ENCODE assay signal across 15 mouse cellular contexts in genomic region chr4:138997121-138997520, GRCm38 (mm10). TPM values are rescaled to one million over a fixed set of nuclear protein-coding genes. Genes with fewer than 3 reads are reported as not detected.
A peak's percentile ranks its signal among the peaks of the same experiment; 100 is the strongest.
DNase-seq lines count a peak whose midpoint lies in the region; ATAC-seq and TF ChIP-seq lines count a peak whose summit lies in the region.
"Had no signal": no experiment of that assay in that cellular context is flagged by ENCODE, and none has a peak within 500 bp of the region (broad histone marks: within the 10 kb centered on the region; RNA-seq: fewer than 3 reads in every experiment).

No protein-coding gene starts in this region.

- 89% methylated on average over 4 of the region's 4 CpGs for WGBS in kidney, adult 2 months
- 91% methylated on average over 4 of the region's 4 CpGs for WGBS in kidney, embryonic 14.5 days

- H3K9me3 ChIP-seq in kidney, embryonic 14.5 days (ENCODE audit: control insufficient read depth, low read length) = no peaks in the 10 kb centered on the region
- H3K9me3 ChIP-seq: limb, embryonic 10.5 days had no signal

- no peak for TF ChIP-seq POLR2A in kidney, adult 2 months (IDR thresholded peaks at IDR 0.05; ENCODE audit: low read depth, low read length)
- TF ChIP-seq POLR2A in testis, adult 2 months (IDR thresholded peaks at IDR 0.05; ENCODE audit: control insufficient read depth, low read depth, low read length) = no peak

- no peaks in the 10 kb centered on the region for H3K27me3 ChIP-seq in kidney, adult 2 months (replicated peaks; ENCODE audit: control insufficient read depth, insufficient read depth, low read length)
- no peaks in the 10 kb centered on the region for H3K27me3 ChIP-seq in kidney, embryonic 14.5 days (ENCODE audit: control insufficient read depth, insufficient read depth, low read length)
- no peaks in the 10 kb centered on the region for H3K27me3 ChIP-seq in testis, adult 2 months (ENCODE audit: control insufficient read depth, insufficient read depth, low read length)

- no peak overlapping the region for H3K4me2 ChIP-seq in kidney, embryonic 14.5 days (replicated peaks; ENCODE audit: low read depth, low read length)

- H3K27ac ChIP-seq in kidney, adult 2 months (ENCODE audit: insufficient read depth, low read depth, low read length) = no peak overlapping the region
- no peak overlapping the region for H3K27ac ChIP-seq in kidney, embryonic 14.5 days (ENCODE audit: low read depth, low read length)
- no peak overlapping the region for H3K27ac ChIP-seq in testis, adult 2 months (ENCODE audit: control insufficient read depth, insufficient read depth, low read depth, low read length)
- H3K27ac ChIP-seq: limb, embryonic 10.5 days had no signal

- H3K4me1 ChIP-seq in kidney, adult 2 months (ENCODE audit: control insufficient read depth, insufficient read depth, low read length) = peaks cover 4% of the 10 kb centered on the region; the same call in 1 of the 2 replicates
- 0 out of 2 replicates have a peak, but pooled peaks cover 3% of the 10 kb centered on the region for H3K4me1 ChIP-seq in kidney, embryonic 14.5 days (ENCODE audit: control insufficient read depth, insufficient read depth, low read length)
- H3K4me1 ChIP-seq in testis, adult 2 months (ENCODE audit: control insufficient read depth, insufficient read depth, low read length) = no peaks in the 10 kb centered on the region

- H3K36me3 ChIP-seq in kidney, adult 2 months (ENCODE audit: control insufficient read depth, insufficient read depth, low read length) = no peaks in the 10 kb centered on the region; the same call in 1 of the 2 replicates
- no peaks in the 10 kb centered on the region for H3K36me3 ChIP-seq in kidney, embryonic 14.5 days (ENCODE audit: control insufficient read depth, insufficient read depth, low read length)
- H3K36me3 ChIP-seq in testis, adult 2 months (ENCODE audit: control insufficient read depth, insufficient read depth, low read length) = no peaks in the 10 kb centered on the region
- H3K36me3 ChIP-seq: limb, embryonic 10.5 days had no signal

- no peak for DNase-seq in kidney, adult 2 months
- no peak for DNase-seq in testis, postnatal 14 days (ENCODE audit: low spot score)
- DNase-seq in ZHBTc4 (ENCODE audit: low read depth, low spot score) = peak; percentile 78
- no peak for DNase-seq in cerebellum, adult 18-20 months
- no peak for DNase-seq in embryo, embryonic 11 days
- DNase-seq: adrenal gland, adult 8-10 months; heart, postnatal 36 days; lung, postnatal 14 days had no signal

- H3K4me3 ChIP-seq in kidney, adult 2 months (ENCODE audit: insufficient read depth, low read depth, low read length) = no peak overlapping the region
- no peak overlapping the region for H3K4me3 ChIP-seq in kidney, embryonic 14.5 days (ENCODE audit: low read length)
- H3K4me3 ChIP-seq in testis, adult 2 months (ENCODE audit: control insufficient read depth, low read depth, low read length) = no peak overlapping the region
- H3K4me3 ChIP-seq: erythroblast, embryonic 14.5 days; limb, embryonic 10.5 days had no signal

- peak; percentile 63 for TF ChIP-seq CTCF in kidney, adult 2 months (conservative IDR thresholded peaks at IDR 0.05; ENCODE audit: insufficient read depth, insufficient read length, low read depth, low read length)
- TF ChIP-seq CTCF in testis, adult 2 months (IDR thresholded peaks at IDR 0.05; ENCODE audit: control insufficient read depth, insufficient read depth, insufficient replicate concordance, low read depth, low read length) = peak; percentile 77; the same call in 1 of the 2 replicates

- H3K9ac ChIP-seq in kidney, embryonic 14.5 days (ENCODE audit: low read depth, low read length) = no peak overlapping the region

- ATAC-seq in kidney, embryonic 14.5 days (ENCODE audit: low FRiP score, low TSS enrichment) = no peak
- ATAC-seq: intestine, embryonic 16.5 days; midbrain, embryonic 16.5 days had no signal

RNA-seq across cellular contexts. Expression of gene Tmco4, which starts 24.4 kb away (rescaled TPM):
- polyA plus RNA-seq in kidney, adult 2 months (2012; rRNA removed) = 19.6 and 22.4 TPM in 2 replicates
- polyA plus RNA-seq in kidney, embryonic 14.5 days (2014; fragmentation: Nextera tagmentation; extraction: Ambion mirVana) = 3.5 and 4.7 TPM in 2 replicates
- 3.3 and 3.4 TPM in 2 replicates for polyA plus RNA-seq in testis, adult 2 months (2012; rRNA removed)

RNA-seq across cellular contexts. Expression of gene Rnf186, which starts 30.2 kb away (rescaled TPM):
- polyA plus RNA-seq in kidney, adult 2 months (2012; rRNA removed) = 126 and 171 TPM in 2 replicates
- polyA plus RNA-seq in kidney, embryonic 14.5 days (2014; fragmentation: Nextera tagmentation; extraction: Ambion mirVana) = 4.3 and 5.8 TPM in 2 replicates
- polyA plus RNA-seq in testis, adult 2 months (2012; rRNA removed) = 0.46 TPM in 1 of 2 replicates, not detected in the other
- polyA plus RNA-seq: erythroblast, embryonic 14.5 days; frontal cortex, adult 2 months; limb, embryonic 10.5 days; midbrain, embryonic 16.5 days had no signal

Comparison
In these comparisons a context has a peak if more than half of its experiments do, and no peak if none do; other contexts are left out.
1. RNA of gene Rnf186, which starts 30.2 kb away (polyA plus RNA-seq): 126 to 171 TPM in kidney, adult 2 months; 4.3 to 5.8 TPM in kidney, embryonic 14.5 days and 0.46 TPM in testis, adult 2 months; every median in the first group is over 10 times any median in the second.